Mouse (Mus musculus) small intestine, adult 2 months (tissue): ENCODE results near the gene Sept1.

Experiments
- CTCF ChIP-seq: fragments of 200-500 bp; IDR thresholded peaks from 2 replicates; pipeline ENCODE4 v1.5.1; 2012; ENCODE audit warnings: low read depth, mild to moderate bottlenecking, control low read depth, inconsistent platforms, low read length, moderate library complexity, mixed read lengths; ENCODE audit not compliant: insufficient replicate concordance, insufficient read length; ENCODE audit errors: extremely low read depth
- POLR2A ChIP-seq: fragments of 200-500 bp; IDR thresholded peaks from 2 replicates; pipeline ENCODE4 v1.6.1; 2012; ENCODE audit warnings: low read depth, mild to moderate bottlenecking, control low read depth, inconsistent platforms, low read length, moderate library complexity

- TF ChIP-seq CTCF = no peak
- TF ChIP-seq POLR2A = no peak
Measured at GRCm38 (mm10) chr7:127216307-127216706, 16.6 kb downstream of the Sept1 start.
